Mouse (Mus musculus) lung, adult 2 months (tissue): ENCODE results near the gene Pkp2.

Experiments
- CTCF ChIP-seq: fragments of 200-500 bp; IDR thresholded peaks from 2 replicates; pipeline ENCODE4 v1.5.1; 2011; ENCODE audit warnings: mild to moderate bottlenecking, low read length, control low read depth; ENCODE audit not compliant: insufficient read depth
- POLR2A ChIP-seq: fragments of 200-500 bp; IDR thresholded peaks from 2 replicates; pipeline ENCODE4 v1.6.1; 2011; ENCODE audit warnings: low read depth, mild to moderate bottlenecking, control low read depth, low read length, borderline replicate concordance; ENCODE audit errors: extremely low read depth

- TF ChIP-seq CTCF (no peak), POLR2A (no peak)
These were observed 20.8 kb downstream of the Pkp2 start for GRCm38 (mm10) chr16:16233919-16234318.
